Mouse (Mus musculus) frontal cortex, postnatal 10 days (tissue): ENCODE measurements around the gene Wwox.

ENCODE experiments used
- DNase-seq, 2 experiments: peaks; one replicate each; pipeline ENCODE4 v3.0.0; 2022; ENCODE audit warnings: low spot score in 2 of 2, mixed read lengths in 1 of 2

Gene Wwox

DNA sequence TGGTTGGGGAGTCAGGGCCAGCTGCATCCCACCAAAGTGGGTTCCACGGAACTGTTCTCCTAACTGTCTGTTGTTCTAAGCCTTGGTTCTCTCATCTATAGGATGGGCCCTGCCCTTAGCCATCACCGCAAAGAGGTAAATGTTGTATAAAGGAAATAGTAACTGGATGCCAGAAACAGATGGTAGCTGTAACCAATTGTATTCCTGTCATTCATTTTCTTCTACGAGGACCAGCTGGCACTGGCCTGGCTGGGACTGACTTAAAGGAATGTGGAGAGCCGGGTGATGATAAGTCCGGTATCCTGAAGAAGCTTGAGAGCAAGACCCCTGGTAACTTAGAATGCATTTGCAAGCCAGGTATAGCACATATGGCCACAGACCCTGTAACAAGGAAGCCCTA is 451.0 kb downstream of the Wwox start:
- DNase-seq: no peak

DNA sequence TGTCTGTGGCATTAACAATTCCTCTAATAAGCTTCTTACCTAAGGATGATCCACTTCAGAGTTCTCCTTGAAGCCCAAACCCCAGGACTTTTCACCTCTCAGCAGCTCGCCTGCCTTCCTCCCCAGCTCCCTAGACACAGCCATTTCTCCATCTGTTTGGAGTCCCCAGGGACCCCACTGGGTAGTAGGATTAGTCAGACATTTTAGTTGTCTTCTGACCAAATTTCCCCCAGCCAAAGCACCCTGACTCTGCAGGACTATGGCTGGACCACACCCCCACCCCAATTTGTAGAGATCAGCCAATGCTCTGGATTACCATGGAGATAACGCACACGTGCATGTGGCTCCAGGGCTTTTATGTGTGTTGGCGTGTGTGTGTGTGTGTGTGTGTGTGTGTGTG is 451.8 kb downstream of the Wwox start:
- no peak for DNase-seq

DNA sequence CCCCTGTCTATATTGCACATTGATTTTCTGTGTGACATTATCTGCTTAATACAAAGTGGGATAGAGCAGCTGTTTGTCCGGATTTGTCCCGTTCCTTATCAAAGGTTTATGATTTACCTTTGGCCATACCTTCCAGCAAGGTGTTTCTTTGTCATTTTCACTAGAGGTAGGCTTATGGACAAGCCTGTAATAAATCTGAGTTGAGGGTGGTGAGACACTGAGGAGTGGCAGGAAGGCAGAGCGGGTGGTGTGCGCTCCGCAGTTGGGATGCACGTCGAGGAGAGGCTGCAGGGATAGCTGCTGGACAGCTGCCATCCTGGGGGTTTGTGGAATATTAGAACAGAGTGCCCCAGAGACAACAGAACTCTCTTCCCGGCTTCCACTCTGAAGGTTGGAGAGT is 458.0 kb downstream of the Wwox start:
- DNase-seq: no peak

DNA sequence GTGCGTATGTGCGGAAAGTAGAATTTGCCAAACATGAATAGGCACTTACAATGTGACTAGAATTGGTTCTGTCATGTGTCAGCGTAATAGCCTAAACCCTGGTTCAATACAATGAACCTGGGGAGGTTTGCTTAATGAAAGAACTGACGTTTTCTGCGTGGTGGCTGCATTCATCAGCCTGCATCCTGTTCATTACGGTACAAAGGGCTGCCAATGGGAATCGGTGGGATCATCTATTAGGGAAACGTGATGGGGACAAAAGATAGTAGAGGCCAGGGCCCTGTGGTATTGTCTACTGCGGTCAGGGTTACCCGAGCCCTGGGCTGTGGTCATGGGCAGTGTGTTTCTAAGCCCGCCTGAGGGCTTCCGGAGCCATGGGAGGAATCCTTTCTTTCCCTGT is 459.7 kb downstream of the Wwox start:
- DNase-seq: no peak

DNA sequence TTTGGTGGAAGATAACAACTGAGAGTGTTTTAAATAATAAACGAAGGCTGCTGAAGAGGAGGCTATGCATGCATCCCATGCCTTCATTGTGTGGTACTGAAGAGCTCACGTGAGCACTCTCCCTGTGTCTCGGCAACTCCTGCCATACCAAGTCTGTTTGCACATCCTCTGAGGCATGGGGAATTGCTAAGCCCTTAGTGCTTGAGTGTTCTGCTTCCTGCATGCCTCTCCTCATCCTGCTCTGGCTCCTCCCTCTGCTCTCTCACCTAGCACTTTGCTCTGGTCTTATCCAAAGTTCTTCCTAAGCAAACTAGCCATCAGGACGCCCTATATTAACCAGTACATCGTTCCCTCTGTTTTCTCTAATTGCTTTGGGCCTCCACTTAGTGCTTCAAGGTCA is 463.1 kb downstream of the Wwox start:
- no peak for DNase-seq

DNA sequence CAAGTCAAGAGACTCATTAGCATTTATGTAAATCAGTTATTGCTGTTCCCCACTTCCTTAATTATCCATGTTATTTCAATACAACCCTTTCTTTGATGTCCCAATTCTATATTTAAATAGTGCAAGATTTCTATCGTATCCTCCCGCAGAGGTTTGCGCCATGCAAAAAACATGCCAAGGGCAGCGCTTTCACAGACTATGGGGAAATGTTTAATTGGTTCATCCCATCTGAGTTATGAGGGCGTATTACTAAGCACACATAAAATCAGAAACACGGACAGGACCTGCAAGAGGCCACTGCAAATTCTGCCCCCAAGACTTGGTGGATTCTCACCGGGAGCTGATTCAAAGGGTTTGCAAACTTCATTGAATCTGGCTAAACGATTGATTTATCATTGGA is 468.6 kb downstream of the Wwox start:
- no peak for DNase-seq

DNA sequence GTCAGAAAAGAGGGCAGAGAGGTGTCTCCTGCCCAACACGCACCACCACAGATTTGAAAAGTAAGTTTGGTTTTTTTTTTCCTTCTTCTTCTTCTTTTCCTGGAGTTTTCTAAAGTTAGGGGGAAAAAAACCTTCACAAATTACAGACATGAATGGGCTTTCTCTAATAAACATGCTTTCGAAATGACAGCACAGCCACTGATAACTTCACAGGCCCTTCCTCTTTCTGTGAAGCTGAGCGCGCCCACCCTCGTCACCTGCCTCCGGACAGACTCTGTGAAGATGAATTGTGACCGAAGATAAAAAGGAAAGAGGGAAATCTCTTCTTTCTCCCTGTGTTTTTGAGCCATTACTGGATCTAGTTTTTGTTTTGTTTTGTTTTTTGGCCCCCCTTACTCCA is 469.1 kb downstream of the Wwox start:
- no peak for DNase-seq

DNA sequence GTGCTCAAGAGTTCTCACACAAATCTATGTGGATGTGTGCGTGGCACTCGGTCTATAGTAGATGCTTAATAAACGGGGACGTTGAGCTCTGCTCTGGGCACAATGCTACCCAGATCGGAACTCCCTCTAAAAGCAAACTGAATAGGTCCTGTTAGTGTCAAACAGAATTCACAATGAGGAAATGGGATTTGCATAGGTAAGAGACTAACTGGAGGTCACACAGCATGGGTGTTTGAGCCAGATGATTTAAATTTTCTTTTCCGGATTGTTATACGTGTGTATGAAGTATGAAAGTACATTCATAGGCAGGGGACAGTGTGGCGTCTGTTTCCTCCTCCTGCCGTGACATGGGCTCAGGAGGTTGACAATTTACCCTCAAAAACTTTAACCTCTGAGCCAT is 469.7 kb downstream of the Wwox start:
- no peak for DNase-seq

DNA sequence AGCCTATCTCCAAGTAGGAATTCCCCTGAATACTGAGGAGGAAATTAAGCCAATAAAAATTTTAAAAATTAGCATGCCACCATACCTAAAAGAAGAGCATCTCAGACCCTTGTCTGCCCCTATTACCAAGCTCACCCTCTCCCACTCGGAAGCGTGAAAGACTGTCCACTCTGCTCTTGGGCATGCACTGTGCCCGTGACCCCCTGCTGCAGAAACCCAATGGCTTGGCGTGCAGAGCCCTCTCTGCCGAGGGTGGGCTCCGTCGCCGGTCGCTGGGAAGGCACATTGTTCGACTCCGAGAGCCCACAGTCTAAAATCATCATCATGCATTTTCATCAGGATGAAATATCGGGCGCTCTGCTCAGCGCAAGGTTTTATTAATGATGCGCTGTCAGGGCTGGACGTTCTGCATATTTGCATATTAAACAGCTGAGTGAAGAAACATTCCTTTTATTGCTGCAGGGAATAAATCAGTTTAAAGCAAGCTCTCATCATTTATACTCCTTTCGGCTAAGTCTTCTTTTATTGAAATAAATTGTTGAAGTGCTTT is 471.7 kb downstream of the Wwox start:
- DNase-seq: no peak

DNA sequence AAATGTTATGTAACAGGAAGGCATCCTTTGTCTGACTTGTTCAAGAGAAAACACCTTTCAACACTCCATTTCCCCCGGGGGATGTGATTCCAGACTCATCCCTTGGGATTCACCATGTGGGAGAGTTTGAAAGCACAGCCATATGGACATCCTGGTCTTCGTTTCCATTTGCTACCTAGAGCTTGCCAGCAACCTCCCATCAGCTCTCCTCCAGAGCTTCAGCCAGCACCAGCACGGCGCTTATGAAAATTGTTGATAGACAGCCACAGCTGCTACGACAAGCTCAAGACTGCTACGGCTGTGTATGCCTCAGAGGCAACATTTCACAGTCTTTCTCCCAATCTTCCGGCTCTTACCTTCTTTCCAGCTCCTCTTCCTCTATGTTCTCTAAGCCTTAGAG is 484.2 kb downstream of the Wwox start:
- no peak for DNase-seq

DNA sequence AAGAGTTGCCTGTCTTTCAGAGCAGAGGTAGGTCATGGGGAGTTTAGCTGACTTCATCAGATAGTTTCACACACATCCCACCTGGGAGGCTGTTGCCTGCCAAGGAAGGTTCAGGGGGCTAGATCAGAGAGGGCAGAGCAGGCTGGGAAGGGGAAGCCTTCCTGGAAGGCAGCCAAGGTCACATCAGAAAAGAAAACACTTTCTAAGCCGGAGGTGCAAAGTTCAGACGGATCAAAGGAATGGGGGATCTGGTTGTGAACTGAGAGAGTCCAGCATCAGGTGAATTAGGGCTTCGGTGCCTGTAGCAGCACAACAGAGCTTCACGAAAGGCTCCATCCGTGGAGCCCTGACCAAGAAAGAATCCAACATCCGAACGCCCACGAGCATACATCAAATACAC is 488.0 kb downstream of the Wwox start:
- DNase-seq: no peak

DNA sequence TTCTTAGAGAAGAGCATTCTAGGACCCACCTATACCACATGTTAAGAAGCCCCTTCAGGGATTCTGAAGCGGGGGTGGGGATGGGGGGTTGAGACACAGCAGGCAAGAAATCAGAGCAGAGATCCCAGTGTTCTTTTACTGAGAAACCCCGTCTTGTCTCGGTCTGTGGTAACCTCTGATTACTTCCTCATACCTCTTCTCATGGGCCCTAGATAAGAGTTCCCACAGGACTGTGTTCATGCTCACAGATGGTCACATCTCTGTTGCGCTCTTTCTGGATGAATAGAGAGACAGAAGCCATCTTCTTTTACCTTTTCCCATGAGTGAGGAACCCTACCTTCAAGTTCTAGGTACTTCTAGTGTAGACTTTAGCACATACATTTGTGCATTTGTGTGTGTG is 488.5 kb downstream of the Wwox start:
- no peak for DNase-seq

DNA sequence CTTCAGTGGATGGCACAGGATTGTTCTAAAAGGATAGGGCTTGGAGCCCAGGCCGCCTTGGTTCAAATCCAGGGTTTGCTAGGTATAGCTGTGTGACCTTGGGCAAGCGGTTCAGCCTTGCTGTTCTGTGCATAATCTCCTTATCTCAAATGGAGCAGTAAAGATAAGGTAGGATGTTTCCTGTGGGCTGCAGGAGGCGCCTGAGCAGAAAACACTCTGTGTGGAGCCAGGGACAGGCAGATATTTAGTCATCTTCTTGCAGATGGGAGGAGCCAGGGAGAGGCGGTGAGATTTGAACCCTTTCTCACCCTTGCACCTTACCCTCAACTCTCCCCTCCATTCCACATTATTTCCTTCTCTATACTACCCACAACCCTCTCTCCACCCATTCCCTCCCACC is 490.1 kb downstream of the Wwox start:
- no peak for DNase-seq

DNA sequence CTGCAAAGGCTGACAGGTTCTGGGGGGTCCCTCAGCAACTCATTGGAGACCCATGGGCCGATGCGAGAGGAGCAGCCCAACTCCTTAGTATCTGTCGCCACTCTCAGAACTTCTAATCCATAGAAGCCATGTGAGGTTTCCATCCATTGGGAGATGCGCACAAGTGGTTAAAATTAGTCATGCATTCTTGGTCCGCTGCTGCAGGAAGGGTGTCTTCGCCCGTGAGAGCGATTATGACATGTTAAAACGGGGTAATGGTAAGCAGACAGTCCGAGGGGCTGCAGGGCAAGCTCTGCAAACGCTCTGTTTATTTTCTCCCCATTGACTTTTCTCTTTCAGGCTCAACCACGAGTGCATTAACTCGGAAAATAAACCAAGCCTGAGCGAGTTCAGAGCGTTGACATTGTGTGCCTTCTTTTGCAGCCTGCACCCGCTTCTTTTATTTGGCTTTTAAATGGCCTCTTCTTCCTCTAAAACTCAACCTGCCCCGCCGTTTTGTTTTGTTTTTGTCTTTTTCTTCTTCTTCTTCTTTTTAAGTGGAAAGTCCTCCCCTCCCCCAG is 492.7 kb downstream of the Wwox start:
- no peak for DNase-seq

DNA sequence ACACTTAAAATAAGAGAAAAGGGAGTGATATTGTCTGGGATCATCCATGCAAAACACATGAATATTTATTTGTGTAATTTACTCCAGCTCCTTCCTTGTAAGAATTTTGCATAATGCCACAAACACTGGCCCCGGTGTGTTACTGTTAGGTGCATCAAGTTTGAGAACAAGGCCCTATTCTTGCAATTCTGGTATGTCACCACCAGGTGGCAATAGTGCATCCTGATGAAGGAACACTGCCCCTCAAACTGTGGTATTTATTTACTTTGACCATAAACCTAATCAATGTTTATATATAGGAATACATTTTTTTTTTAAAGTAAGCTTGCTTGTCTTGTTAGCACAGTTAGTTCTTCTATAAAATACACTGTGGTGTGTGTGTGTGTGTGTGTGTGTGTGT is 493.8 kb downstream of the Wwox start:
- DNase-seq: no peak

DNA sequence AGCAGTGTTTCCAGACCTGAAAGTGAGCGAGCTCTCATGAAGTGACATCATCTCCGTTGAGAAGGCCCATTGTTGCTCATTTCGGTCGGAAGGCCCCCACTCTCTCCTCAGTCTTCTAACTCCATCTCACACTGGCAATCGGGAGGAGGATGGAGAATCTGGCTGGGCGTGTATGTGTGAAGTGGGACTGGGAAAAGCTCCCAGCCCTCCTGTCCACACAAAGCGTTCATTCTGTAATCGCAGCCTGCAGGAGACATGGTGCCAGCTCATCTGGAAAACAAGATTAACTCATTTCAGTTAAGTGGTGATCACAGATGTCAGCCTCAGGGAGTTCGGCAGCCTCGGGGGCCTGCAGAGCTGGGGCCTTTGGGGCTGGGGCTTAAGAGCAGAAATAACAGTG is 497.4 kb downstream of the Wwox start:
- DNase-seq: peak in 1 of 2 experiments; percentile 12

DNA sequence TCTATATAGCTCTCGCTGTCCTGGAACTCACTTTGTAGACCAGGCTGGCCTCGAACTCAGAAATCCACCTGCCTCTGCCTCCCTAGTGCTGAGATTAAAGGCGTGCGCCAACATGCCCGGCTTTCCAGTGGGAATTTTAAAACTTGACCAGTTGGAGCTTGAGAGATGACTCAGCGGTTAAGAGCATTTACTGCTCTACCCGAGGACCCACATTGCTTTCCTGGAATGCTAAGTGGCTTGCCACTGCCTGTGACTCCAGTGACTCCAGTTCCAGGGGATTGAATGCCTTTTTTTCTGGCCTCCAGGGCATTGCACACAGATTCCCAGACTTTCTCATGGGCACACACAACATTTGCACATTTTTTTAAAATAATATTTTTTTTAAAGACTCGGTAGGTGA is 499.9 kb downstream of the Wwox start:
- no peak for DNase-seq

DNA sequence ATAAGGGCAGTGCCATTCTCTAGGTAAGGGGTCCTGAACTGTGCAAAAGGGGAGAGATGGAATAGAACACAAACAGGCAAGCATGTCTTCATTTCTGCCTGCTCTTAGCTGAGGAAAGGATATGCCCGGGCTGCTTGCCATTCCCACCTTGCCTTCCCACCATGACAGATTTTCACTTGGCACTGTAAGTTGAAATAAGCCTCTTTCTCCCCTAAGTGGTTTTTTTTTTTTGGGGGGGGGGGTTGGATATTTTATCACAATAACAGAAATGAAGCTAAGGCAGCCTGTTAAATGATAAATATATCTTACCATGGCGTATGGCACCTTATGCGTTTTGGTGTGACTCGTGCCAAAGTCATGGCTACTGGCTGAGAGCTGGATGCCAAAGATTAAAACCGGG is 501.6 kb downstream of the Wwox start:
- no peak for DNase-seq

DNA sequence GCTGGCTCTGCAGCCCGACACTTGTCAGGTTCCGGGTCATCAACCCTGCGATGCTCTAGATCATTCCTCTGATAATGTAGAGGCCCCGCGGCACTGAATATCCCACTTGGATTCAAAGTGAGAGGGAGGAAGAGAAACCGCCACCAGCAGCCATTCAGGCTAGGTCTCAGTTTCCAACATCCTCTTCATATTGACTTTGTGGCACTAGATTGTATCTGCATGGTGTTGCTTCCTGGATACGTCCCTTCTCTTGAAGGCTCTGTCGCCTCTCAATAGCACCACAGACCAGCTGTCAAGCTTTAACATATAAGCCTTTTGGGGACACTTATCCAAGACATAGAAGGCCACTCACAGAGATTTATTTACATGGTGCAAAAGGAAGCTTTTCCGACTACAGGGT is 502.2 kb downstream of the Wwox start:
- no peak for DNase-seq

DNA sequence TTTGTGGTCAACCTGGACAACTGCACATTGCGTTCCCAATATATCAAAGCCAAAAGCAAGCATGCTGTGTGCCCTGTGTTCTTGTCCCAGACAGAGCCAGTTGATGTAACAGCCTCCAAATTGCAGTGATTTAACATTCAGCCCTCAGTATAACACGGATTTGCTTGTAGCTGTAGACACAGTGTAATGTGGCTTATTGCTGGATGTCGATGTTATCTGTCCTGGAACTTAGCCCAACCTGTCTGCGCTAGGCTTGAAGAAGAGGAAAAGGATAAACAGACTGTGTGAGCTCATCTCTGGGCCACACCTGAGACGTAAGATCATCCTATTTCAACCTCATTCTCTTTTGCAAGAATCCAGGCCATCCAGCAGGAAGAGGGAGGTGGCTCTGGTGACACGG is 508.5 kb downstream of the Wwox start:
- no peak for DNase-seq

DNA sequence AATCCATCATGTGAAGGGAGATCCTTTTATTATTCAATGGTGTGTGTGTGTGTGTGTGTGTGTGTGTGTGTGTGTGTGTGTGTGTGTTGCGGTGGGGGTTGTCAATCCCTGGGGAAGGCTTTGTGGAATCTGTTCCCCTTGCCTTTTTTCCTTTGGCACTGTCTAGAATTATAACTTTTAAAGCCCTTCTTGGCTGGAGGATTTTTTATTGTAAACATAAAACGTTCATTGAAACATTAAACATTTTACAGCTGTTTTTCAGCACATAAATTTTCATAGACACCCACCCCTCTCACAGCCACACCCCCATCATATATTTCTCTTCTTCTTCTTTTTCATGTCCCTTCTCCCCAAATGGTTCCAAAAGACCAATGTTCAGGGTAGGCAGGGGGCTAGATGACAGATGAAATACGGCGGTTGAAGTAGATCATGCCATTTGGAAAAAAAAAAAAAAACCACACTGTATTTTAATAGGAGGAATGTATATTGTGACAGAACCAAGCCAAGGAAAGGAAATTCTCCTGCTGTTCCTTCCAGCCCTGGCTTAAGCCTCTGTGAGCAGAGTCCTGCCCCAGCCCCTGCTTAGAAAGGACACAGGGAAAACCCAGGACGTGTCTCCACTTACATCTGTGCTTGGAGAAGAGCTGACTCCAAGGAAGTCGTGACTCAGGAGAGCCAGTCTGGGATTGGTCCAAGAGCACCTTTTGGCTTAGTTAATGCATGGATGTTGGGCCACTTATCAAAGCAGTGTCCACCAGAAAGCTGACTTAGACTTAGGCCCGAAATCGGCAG is 517.1 kb downstream of the Wwox start:
- DNase-seq: no peak

DNA sequence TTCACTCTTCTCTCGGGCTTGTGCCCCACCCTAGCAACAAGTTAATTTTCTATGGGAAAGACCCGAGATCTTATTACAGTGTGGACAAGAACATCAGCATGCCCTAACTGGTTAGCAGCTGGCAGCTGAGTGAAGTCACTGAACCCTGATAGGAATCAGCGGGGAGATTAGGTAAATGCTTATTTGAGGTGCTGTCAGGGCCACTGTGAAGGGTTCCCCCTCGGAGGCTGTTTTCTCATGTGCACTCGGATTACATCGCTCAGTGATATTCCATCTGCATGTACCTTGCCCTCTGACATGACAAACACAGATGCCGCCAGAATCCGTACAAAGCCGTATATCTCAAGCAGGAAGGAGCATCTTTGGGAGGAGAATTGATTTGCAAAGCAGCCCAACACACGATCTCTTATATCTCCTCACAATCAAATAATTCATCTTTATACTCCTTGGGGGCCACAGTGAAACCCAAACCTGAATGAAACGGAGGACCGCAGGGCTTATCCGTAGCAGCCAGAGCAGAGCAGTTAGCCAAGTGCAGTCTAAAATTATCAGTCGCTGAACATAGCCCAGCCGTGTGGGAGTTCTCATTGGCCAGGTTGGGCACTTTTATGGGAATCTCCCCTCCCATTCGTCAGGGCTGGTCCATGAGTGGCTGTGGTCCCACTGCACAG is 519.1 kb downstream of the Wwox start:
- no peak for DNase-seq

DNA sequence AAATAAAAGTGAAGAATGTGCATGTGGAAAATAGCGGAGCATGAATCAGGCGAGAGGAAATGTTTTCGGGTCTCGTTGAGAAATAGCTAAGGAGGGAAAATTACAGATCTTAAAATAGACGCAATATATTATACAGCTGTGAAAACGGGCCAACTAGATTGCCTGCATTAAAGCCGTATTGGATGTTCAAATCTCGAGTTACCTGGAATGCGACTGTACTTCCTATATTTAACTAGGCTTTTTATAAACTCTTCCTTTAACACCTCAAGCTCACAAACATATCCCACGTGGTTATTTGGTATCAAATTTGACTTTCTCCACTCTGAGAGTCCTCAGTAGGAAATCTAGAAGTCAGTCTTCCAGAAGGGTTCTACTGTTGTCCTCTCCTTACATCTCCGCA is 520.0 kb downstream of the Wwox start:
- no peak for DNase-seq
